Mouse (Mus musculus) hindbrain, embryonic 10.5 days (tissue): Measurements from ENCODE around the gene Boc. TPM values are rescaled to one million over a fixed set of nuclear protein-coding genes. Genes with fewer than 3 reads are reported as not detected.
"Not testable (repeated sequence)": the region's sequence is repeated elsewhere in the genome, so short reads cannot be mapped to it uniquely, and the experiment has no call there.

Experiments used
- DNase-seq: peaks from one replicate; pipeline ENCODE4 v3.0.0-alpha.2; 2017; ENCODE audit warnings: low spot score
- H3K27ac ChIP-seq: fragments of 300-500 bp; sonication (generic); 2 replicates; pipeline ENCODE4 v1.5.1; 2016; ENCODE audit warnings: mild to moderate bottlenecking, moderate library complexity
- H3K27me3 ChIP-seq: fragments of 300-500 bp; sonication (generic); 2 replicates; pipeline ENCODE4 v1.6.1; 2016; ENCODE audit warnings: mild to moderate bottlenecking; ENCODE audit not compliant: poor library complexity, insufficient read depth, severe bottlenecking
- H3K36me3 ChIP-seq: fragments of 300-500 bp; sonication (generic); 2 replicates; pipeline ENCODE4 v1.6.1; 2016; ENCODE audit warnings: mild to moderate bottlenecking, moderate library complexity
- H3K4me1 ChIP-seq: fragments of 300-500 bp; sonication (generic); replicated peaks from 2 replicates; pipeline ENCODE4 v1.6.1; 2016; ENCODE audit warnings: mild to moderate bottlenecking
- H3K4me3 ChIP-seq: fragments of 300-500 bp; sonication (generic); 2 replicates; pipeline ENCODE4 v1.5.1; 2016; ENCODE audit warnings: mild to moderate bottlenecking, moderate library complexity
- H3K9me3 ChIP-seq: fragments of 300-500 bp; sonication (generic); 2 replicates; pipeline ENCODE4 v1.6.1; 2016; ENCODE audit warnings: mild to moderate bottlenecking, moderate library complexity
- WGBS: fragments of 180-500 bp; shearing (Covaris S2); methylation state at CpG from one replicate; pipeline ENCODE4 v1.1.7; 2016; 5-methylcytosine and 5-hydroxymethylcytosine counted together
- polyA plus RNA-seq: library from polyadenylated mRNA; unstranded; fragments of >200 nt; fragmentation: Nextera tagmentation; extraction: Ambion mirVana; gene quantifications from 2 replicates; pipeline ENCODE4 v1.2.1, GENCODE M21; 2016

Boc gene
- polyA plus RNA-seq, 1 experiment from 2014 or later, result 43.9 TPM

DNA sequence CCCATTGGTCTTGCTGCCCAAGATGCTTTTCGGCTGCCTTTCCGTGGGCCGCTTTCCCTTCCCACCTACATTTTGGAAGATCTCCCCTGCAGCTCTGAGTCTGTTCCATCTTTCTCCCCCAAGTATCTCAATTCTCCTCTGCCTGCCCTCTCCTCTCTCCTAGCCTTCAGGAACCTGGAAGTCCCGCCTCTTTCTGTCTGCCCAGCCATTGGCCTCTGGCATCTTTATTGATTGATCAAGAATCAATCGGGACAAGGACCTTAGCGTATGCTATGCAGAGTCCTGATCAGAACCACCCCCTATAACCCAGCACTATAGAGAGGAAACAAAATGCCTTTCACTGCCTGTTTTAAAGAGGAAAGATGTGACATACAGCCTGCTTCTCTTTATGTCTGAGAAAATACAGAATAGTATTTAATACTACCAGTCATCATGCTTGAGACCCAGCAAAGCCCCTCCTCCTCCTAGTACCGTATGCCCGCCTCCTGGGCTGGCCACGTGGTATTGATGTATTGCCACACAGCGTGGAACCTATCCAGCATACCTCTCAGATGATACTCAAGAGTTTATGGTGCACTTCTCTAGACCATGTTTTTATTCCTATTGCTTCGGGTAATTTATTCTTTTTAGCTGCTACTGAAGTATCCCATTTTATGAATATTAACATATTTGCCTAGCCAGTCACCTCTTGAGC is 82.9 kb downstream of the Boc start:
- H3K4me3 ChIP-seq, result no peak overlapping the region
- H3K9me3 ChIP-seq, result no peaks in the 10 kb centered on the region
- DNase-seq, result no peak
- 88% methylated on average over 11 of the region's 11 CpGs for WGBS
- H3K4me1 ChIP-seq, result no peaks in the 10 kb centered on the region
- peaks cover 21% of the 10 kb centered on the region for H3K36me3 ChIP-seq
- H3K27me3 ChIP-seq, result no peaks in the 10 kb centered on the region
- no peak overlapping the region for H3K27ac ChIP-seq

DNA sequence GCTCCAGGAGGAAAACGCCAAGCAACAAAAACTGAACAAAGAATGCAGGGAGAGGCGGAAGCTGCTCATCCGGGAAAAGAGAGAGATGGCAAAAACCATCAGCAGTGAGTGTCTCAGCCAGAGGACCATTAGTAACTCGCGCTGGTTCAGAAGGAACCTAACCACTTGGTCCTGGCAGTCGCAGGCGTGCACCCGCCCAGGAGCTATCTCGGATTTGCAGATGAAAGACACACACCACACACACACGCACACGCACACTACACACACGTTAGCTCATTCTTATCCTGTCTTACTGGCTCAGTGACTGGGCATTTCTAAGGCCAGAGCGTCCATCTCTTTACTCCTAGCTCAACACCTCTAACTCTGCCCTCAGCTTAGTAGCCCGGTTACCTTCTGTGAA is 83.4 kb downstream of the Boc start:
- H3K4me1 ChIP-seq, result no peaks in the 10 kb centered on the region
- 91% methylated on average over 14 of the region's 14 CpGs for WGBS
- DNase-seq, result no peak
- no peaks in the 10 kb centered on the region for H3K9me3 ChIP-seq
- no peak overlapping the region for H3K4me3 ChIP-seq
- H3K27me3 ChIP-seq, result no peaks in the 10 kb centered on the region
- no peak overlapping the region for H3K27ac ChIP-seq
- peaks cover 21% of the 10 kb centered on the region for H3K36me3 ChIP-seq

DNA sequence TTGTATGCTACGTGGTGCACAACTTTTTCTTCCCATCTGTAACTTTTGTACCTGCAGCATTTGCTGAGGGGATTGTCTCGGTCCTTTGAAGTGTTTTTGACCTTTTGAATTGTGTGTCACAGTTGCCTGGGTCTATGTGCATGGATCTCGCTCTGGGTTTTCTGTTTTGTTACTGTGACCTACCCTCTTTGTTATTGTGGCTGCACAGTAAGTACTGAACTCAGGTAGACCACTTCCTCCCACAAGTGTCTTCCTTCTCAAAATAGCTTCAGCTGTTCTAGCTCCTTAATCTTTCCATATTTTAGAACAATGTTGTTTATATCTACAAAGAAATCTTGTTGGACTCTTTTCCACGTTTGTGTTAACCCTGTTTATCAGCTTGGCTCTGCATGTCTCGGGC is 97.8 kb downstream of the Boc start:
- Histone ChIP-seq H3K4me1 (no peaks in the 10 kb centered on the region), H3K27ac (no peak overlapping the region), H3K27me3 (no peaks in the 10 kb centered on the region), H3K4me3 (no peak overlapping the region), H3K36me3 (no peaks in the 10 kb centered on the region), H3K9me3 (no peaks in the 10 kb centered on the region)
- WGBS, result 80% methylated on average over 5 of the region's 5 CpGs
- no peak for DNase-seq

DNA sequence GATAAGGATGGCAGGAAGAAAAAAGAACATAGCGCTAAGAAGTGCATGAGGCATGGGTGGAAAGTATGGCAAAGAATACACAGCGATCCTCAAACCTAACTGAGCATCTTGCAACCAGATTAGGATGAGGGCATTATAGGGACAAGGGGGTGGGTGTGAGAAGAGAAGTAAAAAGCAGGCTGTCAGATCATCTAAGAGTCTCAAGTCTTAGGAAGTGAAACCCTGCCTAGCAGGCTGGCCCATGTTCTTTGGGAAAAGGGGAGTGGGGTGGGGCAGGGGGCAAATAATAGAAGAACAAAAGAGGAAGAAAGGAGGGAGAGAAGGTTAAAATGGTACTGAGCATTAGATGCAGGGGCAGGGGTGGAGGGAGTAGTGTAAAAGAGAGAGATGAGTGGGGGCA is 99.9 kb downstream of the Boc start:
- no peaks in the 10 kb centered on the region for H3K4me1 ChIP-seq
- WGBS, result 84% methylated on average over 2 of the region's 2 CpGs
- no peak for DNase-seq
- no peak overlapping the region for H3K27ac ChIP-seq
- H3K9me3 ChIP-seq, result no peaks in the 10 kb centered on the region
- no peaks in the 10 kb centered on the region for H3K36me3 ChIP-seq
- H3K4me3 ChIP-seq, result no peak overlapping the region
- H3K27me3 ChIP-seq, result no peaks in the 10 kb centered on the region

GRCm38 (mm10) chr16:44457858-44458257 is 100.8 kb downstream of the Boc start:
- Histone ChIP-seq H3K4me3 (no peak overlapping the region), H3K36me3 (no peaks in the 10 kb centered on the region), H3K9me3 (no peaks in the 10 kb centered on the region), H3K27me3 (no peaks in the 10 kb centered on the region), H3K4me1 (no peaks in the 10 kb centered on the region), H3K27ac (no peak overlapping the region)
- no peak for DNase-seq
- WGBS, result 93% methylated on average over 2 of the region's 2 CpGs

GRCm38 (mm10) chr16:44441913-44442312 is 116.8 kb downstream of the Boc start:
- not testable (repeated sequence) for H3K27me3 ChIP-seq, H3K9me3 ChIP-seq, DNase-seq, H3K27ac ChIP-seq, H3K4me1 ChIP-seq, H3K36me3 ChIP-seq, H3K4me3 ChIP-seq
- 93% methylated on average over 15 of the region's 15 CpGs for WGBS

GRCm38 (mm10) chr16:44435481-44435880 is 123.2 kb downstream of the Boc start:
- no peaks in the 10 kb centered on the region for H3K27me3 ChIP-seq
- H3K36me3 ChIP-seq, result no peaks in the 10 kb centered on the region
- H3K27ac ChIP-seq, result no peak overlapping the region
- WGBS, result 73% methylated on average over 4 of the region's 4 CpGs
- H3K9me3 ChIP-seq, result no peaks in the 10 kb centered on the region
- no peaks in the 10 kb centered on the region for H3K4me1 ChIP-seq
- no peak overlapping the region for H3K4me3 ChIP-seq
- no peak for DNase-seq

Other genes starting within 250 kb of the Boc start
- gene Sidt1, start 225.7 kb downstream of the Boc start, polyA plus RNA-seq, result 0.05 and 0.09 TPM in 2 replicates
- 21.7 and 28.1 TPM in 2 replicates for gene Spice1, start 211.8 kb downstream of the Boc start, polyA plus RNA-seq
- 3.0 and 4.4 TPM in 2 replicates for gene Cfap44, start 164.1 kb downstream of the Boc start, polyA plus RNA-seq
- 8.8 and 14.9 TPM in 2 replicates for gene Nepro, start 165.4 kb upstream of the Boc start, polyA plus RNA-seq
- 27.7 and 30.5 TPM in 2 replicates for gene Gtpbp8, start 187.5 kb upstream of the Boc start, polyA plus RNA-seq
- 0.50 and 0.78 TPM in 2 replicates for gene Cd200r1, start 206.8 kb upstream of the Boc start, polyA plus RNA-seq